Mouse (Mus musculus) CH12.LX (cell line): Measurements from ENCODE around the gene Mcl1. TPM values are rescaled to one million over a fixed set of nuclear protein-coding genes. Genes with fewer than 3 reads are reported as not detected.

Experiments used
- DNase-seq: peaks from one replicate; pipeline ENCODE4 v3.0.0-alpha.2; 2013; ENCODE audit errors: extremely low read depth
- H3K27ac ChIP-seq: 2 replicates; pipeline ENCODE4 v1.5.1; 2012; ENCODE audit warnings: low read depth, mild to moderate bottlenecking, control low read depth, moderate library complexity; ENCODE audit not compliant: insufficient read depth
- H3K27me3 ChIP-seq: replicated peaks from 2 replicates; pipeline ENCODE3; 2012; ENCODE audit warnings: inconsistent platforms
- H3K36me3 ChIP-seq, 2 experiments: replicated peaks in 1 of 2; 2 replicates each; pipeline versions ENCODE3 to v1.6.1; 2012; ENCODE audit warnings: inconsistent platforms in 1 of 2, low read length in 1 of 2, mild to moderate bottlenecking in 1 of 2, mixed read lengths in 1 of 2, moderate library complexity in 1 of 2; ENCODE audit not compliant: control insufficient read depth in 1 of 2, insufficient read depth in 1 of 2
- H3K4me1 ChIP-seq, 2 experiments: 2 replicates each; pipeline ENCODE4 v1.6.1; 2012; ENCODE audit warnings: inconsistent platforms in 1 of 2, moderate library complexity in 1 of 2; ENCODE audit not compliant: insufficient read depth in 2 of 2, control insufficient read depth in 1 of 2
- H3K4me2 ChIP-seq: 2 replicates; pipeline ENCODE4 v1.6.1; 2012; ENCODE audit warnings: low read depth, mild to moderate bottlenecking, control low read depth; ENCODE audit not compliant: poor library complexity, insufficient read depth, severe bottlenecking
- H3K4me3 ChIP-seq, 3 experiments: fragments of 150-350 bp in 1 of 3; sonication (generic) in 1 of 3; replicated peaks in 1 of 3; 2 replicates each; pipeline versions ENCODE3 to v1.5.1; 2011 to 2012; ENCODE audit warnings: low read depth in 2 of 3, low read length in 2 of 3, mild to moderate bottlenecking in 2 of 3, moderate library complexity in 2 of 3, control low read depth in 1 of 3, improper control_type of control experiment in 1 of 3, inconsistent platforms in 1 of 3, mixed read lengths in 1 of 3; ENCODE audit not compliant: poor library complexity in 1 of 3
- H3K79me2 ChIP-seq: replicated peaks from 2 replicates; pipeline ENCODE4 v1.6.1; 2012; ENCODE audit warnings: mild to moderate bottlenecking, moderate library complexity; ENCODE audit not compliant: control insufficient read depth, poor library complexity, insufficient read depth, severe bottlenecking; ENCODE audit errors: extremely low read depth
- H3K9ac ChIP-seq: 2 replicates; pipeline ENCODE4 v1.6.1; 2012; ENCODE audit warnings: low read depth, mild to moderate bottlenecking, control low read depth, moderate library complexity; ENCODE audit not compliant: insufficient read depth
- H3K9me3 ChIP-seq: replicated peaks from 2 replicates; pipeline ENCODE3; 2012; ENCODE audit warnings: low read length, inconsistent platforms, mixed read lengths
- CTCF ChIP-seq, 2 experiments: IDR thresholded peaks in 1 of 2; conservative IDR thresholded peaks in 1 of 2; 2 replicates each; pipeline ENCODE4 v1.5.1; 2011 to 2012; ENCODE audit warnings: low read depth in 2 of 2, low read length in 2 of 2, improper control_type of control experiment in 1 of 2, inconsistent platforms in 1 of 2, mild to moderate bottlenecking in 1 of 2, moderate library complexity in 1 of 2
- ETS1 ChIP-seq: conservative IDR thresholded peaks from 2 replicates; pipeline ENCODE4 v1.6.1; 2012; ENCODE audit warnings: low read depth, mild to moderate bottlenecking, inconsistent platforms, low read length, improper control_type of control experiment, moderate library complexity
- GABPA ChIP-seq: IDR thresholded peaks from 2 replicates; pipeline ENCODE4 v1.6.1; 2012; ENCODE audit warnings: low read depth, low read length, improper control_type of control experiment, inconsistent platforms; ENCODE audit not compliant: insufficient replicate concordance
- IRF4 ChIP-seq: IDR thresholded peaks from 2 replicates; pipeline ENCODE4 v1.6.1; 2014; ENCODE audit warnings: low read depth, mild to moderate bottlenecking, inconsistent platforms, low read length, improper control_type of control experiment
- JUND ChIP-seq: conservative IDR thresholded peaks from 2 replicates; pipeline ENCODE4 v1.6.1; 2011; ENCODE audit warnings: low read depth, low read length, improper control_type of control experiment
- KAT2A ChIP-seq: IDR thresholded peaks from 2 replicates; pipeline ENCODE4 v1.6.1; 2012; ENCODE audit warnings: low read length, improper control_type of control experiment, inconsistent platforms; ENCODE audit not compliant: insufficient replicate concordance
- MAFK ChIP-seq: IDR thresholded peaks from 2 replicates; pipeline ENCODE4 v1.6.1; 2011; ENCODE audit warnings: low read length, improper control_type of control experiment; ENCODE audit not compliant: insufficient replicate concordance
- MAZ ChIP-seq: IDR thresholded peaks from 2 replicates; pipeline ENCODE4 v1.6.1; 2012; ENCODE audit warnings: low read depth, mild to moderate bottlenecking, inconsistent platforms, low read length, improper control_type of control experiment, moderate library complexity
- MEF2A ChIP-seq: IDR thresholded peaks from 2 replicates; pipeline ENCODE4 v1.6.1; 2014; ENCODE audit warnings: low read depth, mild to moderate bottlenecking, inconsistent platforms, low read length, improper control_type of control experiment, borderline replicate concordance
- POLR2AphosphoS2 ChIP-seq: IDR thresholded peaks from 2 replicates; pipeline ENCODE4 v1.6.1; 2011; ENCODE audit warnings: low read depth, low read length, improper control_type of control experiment
- SMC3 ChIP-seq: IDR thresholded peaks from 2 replicates; pipeline ENCODE4 v1.6.1; 2011; ENCODE audit warnings: low read depth, low read length, improper control_type of control experiment
- TBP ChIP-seq: conservative IDR thresholded peaks from 2 replicates; pipeline ENCODE4 v1.6.1; 2011; ENCODE audit warnings: low read depth, low read length, improper control_type of control experiment
- UBTF ChIP-seq: IDR thresholded peaks from 2 replicates; pipeline ENCODE4 v1.6.1; 2012; ENCODE audit warnings: low read depth, mild to moderate bottlenecking, inconsistent platforms, low read length, improper control_type of control experiment, moderate library complexity
- USF2 ChIP-seq: conservative IDR thresholded peaks from 2 replicates; pipeline ENCODE4 v1.6.1; 2011; ENCODE audit warnings: low read depth, low read length, improper control_type of control experiment
- ZNF384 ChIP-seq: IDR thresholded peaks from 2 replicates; pipeline ENCODE4 v1.6.1; 2012; ENCODE audit warnings: low read depth, low read length, improper control_type of control experiment, inconsistent platforms
- dilution Hi-C: fragments of 300-500 bp; cut with MboI; formaldehyde crosslinking; loops from 2 replicates; pipeline ENCODE4 v1.14.3; 2020; ENCODE audit warnings: low sequenced_read_pairs; ENCODE audit not compliant: extremely low pct_unique_long_range_greater_than_20kb, extremely low pct_ligation_motif_present
- in situ Hi-C: fragments of 300-500 bp; cut with MboI; formaldehyde crosslinking; loops from 3 replicates; pipeline ENCODE4 v1.14.3; 2019; ENCODE audit warnings: low sequenced_read_pairs, low pct_ligation_motif_present, low pct_unique_long_range_greater_than_20kb, mixed read lengths
- polyA plus RNA-seq: library from polyadenylated mRNA; unstranded; fragments of >175 nt; gene quantifications from 2 replicates; pipeline ENCODE4 v1.2.1, GENCODE M21; 2012; ENCODE audit warnings: low read depth; ENCODE audit not compliant: insufficient read length
- total RNA-seq, 2 experiments: library from RNA; depleted of rRNA; stranded (reverse); fragments of 300-350 nt in 1 of 2; fragments of >200 nt in 1 of 2; gene quantifications; 2 replicates each; pipeline ENCODE4 v1.2.3; 2012 to 2014

The Mcl1 gene
- total and polyA plus RNA-seq, 3 experiments, result 95.9 to 225 (median 188) TPM

- in situ Hi-C loops, result no loop called here
- Histone ChIP-seq H3K27me3 (no peaks in the 10 kb centered on the region), H3K9ac (no peak overlapping the region), H3K79me2 (peaks cover 51% of the 10 kb centered on the region), H3K4me2 (0 out of 2 replicates have a peak overlapping the region, but pooled peaks have one; percentile 9), H3K36me3 (peaks cover 47 to 63% of the 10 kb centered on the region in 2 experiments), H3K4me1 (peaks cover 7 to 71% of the 10 kb centered on the region in 2 experiments), H3K9me3 (no peaks in the 10 kb centered on the region), H3K4me3 (no peak overlapping the region), H3K27ac (no peak overlapping the region)
- TF ChIP-seq CTCF (conservative IDR thresholded peaks at IDR 0.05 in 1 of 2, IDR thresholded peaks at IDR 0.05 in 1 of 2; ENCODE audit: low read depth in 2 of 2, low read length in 2 of 2) (no peak), UBTF (no peak), ETS1 (no peak)
- no peak for DNase-seq
- dilution Hi-C loops, result no loop called here
Observed at GRCm38 (mm10) chr3:95627763-95628162, 30.8 kb upstream of the Mcl1 start.

DNA sequence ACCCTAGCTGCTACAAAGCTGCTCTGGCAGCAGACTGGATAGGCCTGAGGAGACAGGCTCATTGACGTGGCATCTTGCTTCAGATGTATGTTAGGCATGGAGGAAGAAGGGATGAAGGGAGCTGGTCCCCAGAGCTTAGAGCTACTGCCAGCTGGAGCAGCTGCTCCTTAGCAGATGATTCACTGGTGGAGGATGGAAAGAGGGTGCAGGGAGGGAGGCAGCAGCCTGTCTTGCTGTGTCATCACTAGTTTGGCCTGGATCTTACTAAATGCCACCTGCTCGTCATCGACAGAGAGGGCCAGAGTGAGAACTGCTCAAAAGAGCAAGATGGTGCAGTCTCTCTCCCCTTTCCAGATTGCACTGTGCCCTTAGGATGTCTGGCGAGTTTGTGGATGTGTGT is 28.8 kb upstream of the Mcl1 start:
- H3K27ac ChIP-seq, result peak overlapping the region; percentile 49
- peaks cover 59 to 82% of the 10 kb centered on the region in 2 experiments for H3K36me3 ChIP-seq
- no peak overlapping the region for H3K9ac ChIP-seq
- H3K27me3 ChIP-seq, result no peaks in the 10 kb centered on the region
- in situ Hi-C loops, result no loop called here
- dilution Hi-C loops, result no loop called here
- H3K4me1 ChIP-seq, result peaks cover 5 to 74% of the 10 kb centered on the region in 2 experiments
- DNase-seq, result no peak
- H3K79me2 ChIP-seq, result peaks cover 51% of the 10 kb centered on the region
- TF ChIP-seq ZNF384, result no peak
- TF ChIP-seq MAFK, result no peak
- no peak for TF ChIP-seq MEF2A
- no peak for TF ChIP-seq MAZ
- TF ChIP-seq JUND, result no peak
- no peak for TF ChIP-seq SMC3
- no peak for TF ChIP-seq USF2
- no peak for TF ChIP-seq POLR2AphosphoS2
- TF ChIP-seq, all 38 proteins: peak for 0
- no peak overlapping the region for H3K4me3 ChIP-seq
- H3K4me2 ChIP-seq, result no peak overlapping the region
- no peaks in the 10 kb centered on the region for H3K9me3 ChIP-seq

GRCm38 (mm10) chr3:95630856-95631255 is 27.7 kb upstream of the Mcl1 start:
- no peak for DNase-seq
- Histone ChIP-seq H3K79me2 (peaks cover 45% of the 10 kb centered on the region), H3K4me3 (no peak overlapping the region), H3K9ac (no peak overlapping the region), H3K27ac (no peak overlapping the region), H3K4me2 (no peak overlapping the region), H3K4me1 (peaks cover 5 to 84% of the 10 kb centered on the region in 2 experiments), H3K36me3 (peaks cover 69 to 93% of the 10 kb centered on the region in 2 experiments), H3K27me3 (no peaks in the 10 kb centered on the region), H3K9me3 (no peaks in the 10 kb centered on the region)
- in situ Hi-C loops (no loop called here), dilution Hi-C loops (no loop called here)
- no peak for TF ChIP-seq TBP
- no peak for TF ChIP-seq KAT2A
- TF ChIP-seq IRF4, result no peak
- no peak for TF ChIP-seq GABPA
- TF ChIP-seq ETS1, result no peak
